Mouse (Mus musculus) small intestine, adult 2 months (tissue): Measurements from ENCODE around the gene Pias4.

Experiments
- CTCF ChIP-seq: fragments of 200-500 bp; IDR thresholded peaks from 2 replicates; pipeline ENCODE4 v1.5.1; 2012; ENCODE audit warnings: low read depth, mild to moderate bottlenecking, control low read depth, inconsistent platforms, low read length, moderate library complexity, mixed read lengths; ENCODE audit not compliant: insufficient replicate concordance, insufficient read length; ENCODE audit errors: extremely low read depth
- POLR2A ChIP-seq: fragments of 200-500 bp; IDR thresholded peaks from 2 replicates; pipeline ENCODE4 v1.6.1; 2012; ENCODE audit warnings: low read depth, mild to moderate bottlenecking, control low read depth, inconsistent platforms, low read length, moderate library complexity

- peak; percentile 29; the same call in 1 of the 2 replicates for TF ChIP-seq CTCF
- TF ChIP-seq POLR2A = no peak
Measured at GRCm38 (mm10) chr10:81210154-81210553, 42.4 kb upstream of the Pias4 start.
